Mouse (Mus musculus) liver, embryonic 14.5 days (tissue): ENCODE measurements around the gene Pkmyt1. TPM values are rescaled to one million over a fixed set of nuclear protein-coding genes. Genes with fewer than 3 reads are reported as not detected.

Experiments
- ATAC-seq: fragments of 200-750 bp; cut with Nextera tagmentation; 2 replicates; pipeline ENCODE4 v1.8.0; 2017; ENCODE audit warnings: moderate number of reproducible peaks, mild to moderate bottlenecking, moderate library complexity; ENCODE audit not compliant: insufficient read depth
- DNase-seq, 3 experiments: peaks; one replicate each; pipeline ENCODE4 v3.0.0-alpha.2; 2012 to 2013; ENCODE audit warnings: low read depth in 3 of 3, low spot score in 3 of 3
- H3K27ac ChIP-seq: fragments of 300-500 bp; sonication (generic); 2 replicates; pipeline ENCODE4 v1.5.1; 2014; ENCODE audit warnings: moderate library complexity, mild to moderate bottlenecking, control low read depth, inconsistent platforms
- H3K27me3 ChIP-seq: fragments of 300-500 bp; sonication (generic); 2 replicates; pipeline ENCODE4 v1.6.1; 2014; ENCODE audit warnings: mild to moderate bottlenecking, low read length, moderate library complexity; ENCODE audit not compliant: control insufficient read depth, insufficient read depth
- H3K36me3 ChIP-seq: fragments of 300-500 bp; sonication (generic); replicated peaks from 2 replicates; pipeline ENCODE4 v1.6.1; 2014; ENCODE audit warnings: low read depth; ENCODE audit not compliant: control insufficient read depth, insufficient read depth
- H3K4me1 ChIP-seq, 2 experiments: fragments of 200-500 bp in 1 of 2; fragments of 300-500 bp in 1 of 2; sonication (generic) in 1 of 2; replicated peaks; 2 replicates each; pipeline ENCODE4 v1.6.1; 2012 to 2014; ENCODE audit warnings: antibody characterized with exemption in 1 of 2, inconsistent platforms in 1 of 2, low read length in 1 of 2; ENCODE audit not compliant: control insufficient read depth in 2 of 2, insufficient read depth in 2 of 2
- H3K4me2 ChIP-seq: fragments of 300-500 bp; sonication (generic); 2 replicates; pipeline ENCODE4 v1.6.1; 2014; ENCODE audit warnings: low read depth, mild to moderate bottlenecking, control low read depth, moderate library complexity
- H3K4me3 ChIP-seq, 2 experiments: fragments of 200-500 bp in 1 of 2; fragments of 300-500 bp in 1 of 2; sonication (generic) in 1 of 2; 2 replicates each; pipeline ENCODE4 v1.5.1; 2012 to 2014; ENCODE audit warnings: low read depth in 2 of 2, low read length in 2 of 2, mild to moderate bottlenecking in 2 of 2, control low read depth in 1 of 2, inconsistent platforms in 1 of 2, moderate library complexity in 1 of 2; ENCODE audit not compliant: insufficient read depth in 1 of 2
- H3K9ac ChIP-seq: fragments of 300-500 bp; sonication (generic); replicated peaks from 2 replicates; pipeline ENCODE4 v1.6.1; 2014; ENCODE audit warnings: mild to moderate bottlenecking, control low read depth, moderate library complexity
- H3K9me3 ChIP-seq: fragments of 300-500 bp; sonication (generic); 2 replicates; pipeline ENCODE4 v1.6.1; 2016; ENCODE audit warnings: low read length, mixed read lengths; ENCODE audit not compliant: control insufficient read depth
- CTCF ChIP-seq: IDR thresholded peaks from 2 replicates; pipeline ENCODE4 v1.5.1; 2016; ENCODE audit warnings: antibody characterized with exemption, low read depth, control low read depth
- EP300 ChIP-seq: IDR thresholded peaks from 2 replicates; pipeline ENCODE4 v1.6.1; 2016; ENCODE audit warnings: antibody characterized with exemption, low read depth
- WGBS: fragments of 180-500 bp; shearing (Covaris S2); extraction: QIAGEN DNeasy Blood & Tissue Kit; methylation state at CpG from one replicate; pipeline ENCODE4 v1.1.7; 2014; ENCODE audit not compliant: insufficient replicate concordance; 5-methylcytosine and 5-hydroxymethylcytosine counted together
- polyA plus RNA-seq, 2 experiments: library from polyadenylated mRNA; depleted of rRNA in 1 of 2; stranded (reverse) in 1 of 2; unstranded in 1 of 2; fragments of >200 nt; fragmentation: Nextera tagmentation in 1 of 2; extraction: Ambion mirVana in 1 of 2; gene quantifications; 2 replicates each; pipeline versions ENCODE4 v1.2.1 to v1.2.3; 2012 to 2014

Pkmyt1 gene
- polyA plus RNA-seq, 2 experiments, result 21.2 to 29.6 TPM

GRCm38 (mm10) chr17:23717003-23717402, 9.1 kb upstream of the Pkmyt1 start:
- H3K9me3 ChIP-seq, result no peaks in the 10 kb centered on the region
- ATAC-seq (no peak), DNase-seq (no peak)
- H3K36me3 ChIP-seq, result no peaks in the 10 kb centered on the region
- no peak overlapping the region for H3K9ac ChIP-seq
- H3K27ac ChIP-seq, result no peak overlapping the region
- H3K4me2 ChIP-seq, result no peak overlapping the region
- peaks cover 0 to 3% of the 10 kb centered on the region in 2 experiments; a peak in 1 of 4 replicates for H3K4me1 ChIP-seq
- no peak overlapping the region for H3K4me3 ChIP-seq
- WGBS, result 20% methylated on average over 2 of the region's 2 CpGs
- no peak for TF ChIP-seq EP300
- TF ChIP-seq CTCF, result no peak
- no peaks in the 10 kb centered on the region for H3K27me3 ChIP-seq

- no peaks in the 10 kb centered on the region for H3K36me3 ChIP-seq
- ATAC-seq, result no peak
These were observed 6.7 kb upstream of the Pkmyt1 start for GRCm38 (mm10) chr17:23719455-23719854.

GRCm38 (mm10) chr17:23721886-23722285, 4.2 kb upstream of the Pkmyt1 start:
- ATAC-seq, result no peak
- no peaks in the 10 kb centered on the region for H3K9me3 ChIP-seq
- 70% methylated on average over 2 of the region's 2 CpGs for WGBS
- H3K27ac ChIP-seq, result no peak overlapping the region
- no peak overlapping the region for H3K4me2 ChIP-seq
- TF ChIP-seq CTCF, result no peak
- no peak for TF ChIP-seq EP300
- no peaks in the 10 kb centered on the region for H3K36me3 ChIP-seq
- no peak overlapping the region for H3K4me3 ChIP-seq
- peaks cover 8 to 13% of the 10 kb centered on the region in 2 experiments for H3K4me1 ChIP-seq
- H3K9ac ChIP-seq, result no peak overlapping the region
- no peaks in the 10 kb centered on the region for H3K27me3 ChIP-seq
- DNase-seq, result no peak

More at GRCm38 (mm10) chr17:23719455-23719854, 6.7 kb upstream of the Pkmyt1 start:
- TF ChIP-seq CTCF (no peak), EP300 (no peak)
- H3K4me1 ChIP-seq, result peaks cover 0 to 3% of the 10 kb centered on the region in 2 experiments; a peak in 1 of 4 replicates
- H3K4me3 ChIP-seq, result no peak overlapping the region
- no peaks in the 10 kb centered on the region for H3K9me3 ChIP-seq
- no peak overlapping the region for H3K27ac ChIP-seq
- H3K9ac ChIP-seq, result no peak overlapping the region
- no peak overlapping the region for H3K4me2 ChIP-seq
- DNase-seq, result no peak
- H3K27me3 ChIP-seq, result no peaks in the 10 kb centered on the region
- 23% methylated on average over 1 of the region's 1 CpGs for WGBS

- Histone ChIP-seq H3K4me3 (no peak within 1 kb of the TSS), H3K9ac (no peak within 1 kb of the TSS), H3K36me3 (no peaks in the 10 kb centered on the region), H3K27ac (no peak within 1 kb of the TSS), H3K4me2 (no peak within 1 kb of the TSS), H3K4me1 (peaks cover 8 to 16% of the 10 kb centered on the region in 2 experiments), H3K27me3 (no peaks in the 10 kb centered on the region), H3K9me3 (no peaks in the 10 kb centered on the region)
- WGBS, result 74% methylated on average over 7 of the region's 7 CpGs
- no peak for DNase-seq
- ATAC-seq, result no peak
- no peak for TF ChIP-seq CTCF
- no peak for TF ChIP-seq EP300
These were observed 3.6 kb upstream of the Pkmyt1 start, which contains the start of gene 1520401A03Rik for GRCm38 (mm10) chr17:23722376-23723125. Gene 1520401A03Rik, minus strand, starts transcription at chr17:23722783.

- no peak for ATAC-seq
- Histone ChIP-seq H3K27me3 (no peaks in the 10 kb centered on the region), H3K4me1 (peaks cover 8 to 18% of the 10 kb centered on the region in 2 experiments), H3K9me3 (no peaks in the 10 kb centered on the region), H3K4me2 (peak overlapping the region; percentile 80), H3K9ac (peak overlapping the region; percentile 82), H3K27ac (peak overlapping the region; percentile 78), H3K36me3 (no peaks in the 10 kb centered on the region), H3K4me3 (peak overlapping the region; percentile 67 to 68)
- TF ChIP-seq CTCF (no peak), EP300 (no peak)
- no peak for DNase-seq
- WGBS, result 45% methylated on average over 4 of the region's 4 CpGs
These were observed 659 bp upstream of the Pkmyt1 start for GRCm38 (mm10) chr17:23725477-23725876.
